Mouse (Mus musculus) embryonic facial prominence, embryonic 14.5 days (tissue): ENCODE measurements at regions not wholly inside any gene's neighbourhood (a gene's known extent, or its start where the extent isn't known, plus 50 kb on each side); places are given as distances from the start of the nearest gene placed in this dataset.

Experiments used
- ATAC-seq: fragments of 200-750 bp; cut with Nextera tagmentation; 2 replicates; pipeline ENCODE4 v1.8.0; 2017; ENCODE audit warnings: low read depth, moderate number of reproducible peaks, moderate TSS enrichment
- DNase-seq: peaks from one replicate; pipeline ENCODE4 v3.0.0-alpha.2; 2015; ENCODE audit warnings: low spot score
- H3K27ac ChIP-seq: fragments of 300-500 bp; sonication (generic); replicated peaks from 2 replicates; pipeline ENCODE4 v1.5.1; 2014; ENCODE audit warnings: low read depth, mild to moderate bottlenecking, low read length, moderate library complexity
- H3K27me3 ChIP-seq: fragments of 300-500 bp; sonication (generic); replicated peaks from 2 replicates; pipeline ENCODE4 v1.6.1; 2014; ENCODE audit warnings: low read length; ENCODE audit not compliant: control insufficient read depth, insufficient read depth
- H3K36me3 ChIP-seq: fragments of 300-500 bp; sonication (generic); 2 replicates; pipeline ENCODE4 v1.6.1; 2014; ENCODE audit warnings: low read length, mixed read lengths; ENCODE audit not compliant: control insufficient read depth, insufficient read depth
- H3K4me1 ChIP-seq: fragments of 300-500 bp; sonication (generic); 2 replicates; pipeline ENCODE4 v1.6.1; 2014; ENCODE audit warnings: antibody characterized with exemption, low read length; ENCODE audit not compliant: control insufficient read depth, insufficient read depth
- H3K4me2 ChIP-seq: fragments of 300-500 bp; sonication (generic); 2 replicates; pipeline ENCODE4 v1.6.1; 2014; ENCODE audit warnings: low read depth, mild to moderate bottlenecking, low read length, moderate library complexity, mixed read lengths
- H3K4me3 ChIP-seq: fragments of 300-500 bp; sonication (generic); 2 replicates; pipeline ENCODE4 v1.5.1; 2014; ENCODE audit warnings: low read depth, mild to moderate bottlenecking, low read length
- H3K9ac ChIP-seq: fragments of 300-500 bp; sonication (generic); 2 replicates; pipeline ENCODE4 v1.6.1; 2014; ENCODE audit warnings: low read depth, mild to moderate bottlenecking, low read length, moderate library complexity, mixed read lengths
- H3K9me3 ChIP-seq: fragments of 300-500 bp; sonication (generic); 2 replicates; pipeline ENCODE4 v1.6.1; 2016; ENCODE audit warnings: low read length; ENCODE audit not compliant: control insufficient read depth
- WGBS: fragments of 180-500 bp; shearing (Covaris S2); extraction: QIAGEN DNeasy Blood & Tissue Kit; methylation state at CpG from one replicate; pipeline ENCODE4 v1.1.7; 2014; 5-methylcytosine and 5-hydroxymethylcytosine counted together

GRCm38 (mm10) chr15:25546185-25546584 lies 76.1 kb upstream of the Myo10 start:
- Histone ChIP-seq H3K4me3 (no peak overlapping the region), H3K4me2 (no peak overlapping the region), H3K27me3 (no peaks in the 10 kb centered on the region), H3K36me3 (no peaks in the 10 kb centered on the region), H3K4me1 (no peaks in the 10 kb centered on the region), H3K9me3 (no peaks in the 10 kb centered on the region), H3K27ac (no peak overlapping the region), H3K9ac (no peak overlapping the region)
- DNase-seq (peak; percentile 41), ATAC-seq (no peak)
- 22% methylated on average over 4 of the region's 4 CpGs for WGBS

DNA sequence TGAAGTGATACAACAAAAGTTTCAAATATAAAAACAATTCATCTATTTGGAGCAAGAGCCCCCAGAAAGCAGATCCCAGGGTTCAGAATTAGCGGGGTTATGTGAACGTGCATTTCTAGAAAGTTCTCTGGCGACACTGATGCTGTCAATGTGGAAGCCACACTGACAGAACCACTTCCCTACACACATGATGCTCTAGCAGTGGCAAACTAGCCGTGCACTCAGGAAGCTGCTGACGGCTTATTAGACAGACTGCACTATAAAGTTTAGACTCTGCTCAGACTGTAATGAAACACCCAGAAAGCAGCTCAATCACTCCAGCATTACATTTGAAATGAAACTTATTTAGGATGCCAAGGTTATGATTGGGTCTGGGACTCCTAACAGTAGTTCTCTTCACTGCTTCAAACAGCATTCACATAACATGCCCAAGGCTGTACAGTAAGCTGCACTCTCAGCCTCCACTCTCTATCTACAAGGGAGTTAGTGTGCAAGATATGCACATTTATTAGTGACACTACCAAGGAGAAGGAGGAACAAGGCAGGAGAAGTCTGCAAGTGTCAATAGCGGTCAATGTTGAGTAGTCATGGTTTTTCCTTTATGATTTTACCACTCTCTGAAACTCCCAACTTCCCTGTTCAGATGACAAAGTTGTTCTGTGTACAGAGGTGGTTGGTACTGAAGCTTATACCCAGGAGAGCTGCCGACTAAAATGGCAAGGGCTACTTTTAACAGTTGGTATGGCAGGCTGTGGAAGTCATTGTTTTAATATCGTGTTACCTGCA lies 71.9 kb upstream of the Myo10 start:
- DNase-seq = no peak
- Histone ChIP-seq H3K9me3 (no peaks in the 10 kb centered on the region), H3K4me1 (no peaks in the 10 kb centered on the region), H3K4me3 (no peak overlapping the region), H3K27me3 (no peaks in the 10 kb centered on the region), H3K4me2 (no peak overlapping the region), H3K36me3 (no peaks in the 10 kb centered on the region), H3K27ac (no peak overlapping the region), H3K9ac (no peak overlapping the region)
- WGBS = 81% methylated on average over 8 of the region's 8 CpGs
- no peak for ATAC-seq

GRCm38 (mm10) chr15:25554945-25555344 lies 67.4 kb upstream of the Myo10 start:
- H3K9me3 ChIP-seq = no peaks in the 10 kb centered on the region
- no peak for ATAC-seq
- H3K27ac ChIP-seq = no peak overlapping the region
- no peak for DNase-seq
- H3K36me3 ChIP-seq = no peaks in the 10 kb centered on the region
- H3K4me1 ChIP-seq = no peaks in the 10 kb centered on the region
- WGBS = 80% methylated on average over 10 of the region's 10 CpGs
- no peak overlapping the region for H3K9ac ChIP-seq
- no peaks in the 10 kb centered on the region for H3K27me3 ChIP-seq
- no peak overlapping the region for H3K4me2 ChIP-seq
- H3K4me3 ChIP-seq = no peak overlapping the region

GRCm38 (mm10) chr15:25555852-25556251 lies 66.5 kb upstream of the Myo10 start:
- Histone ChIP-seq H3K4me2 (no peak overlapping the region), H3K4me1 (no peaks in the 10 kb centered on the region), H3K27ac (no peak overlapping the region), H3K4me3 (no peak overlapping the region), H3K9me3 (no peaks in the 10 kb centered on the region), H3K27me3 (no peaks in the 10 kb centered on the region), H3K36me3 (no peaks in the 10 kb centered on the region), H3K9ac (no peak overlapping the region)
- no peak for DNase-seq
- no peak for ATAC-seq
- WGBS = 28% methylated on average over 2 of the region's 2 CpGs

GRCm38 (mm10) chr15:25557566-25557965 lies 64.8 kb upstream of the Myo10 start:
- Histone ChIP-seq H3K4me2 (no peak overlapping the region), H3K27me3 (no peaks in the 10 kb centered on the region), H3K27ac (no peak overlapping the region), H3K4me1 (no peaks in the 10 kb centered on the region), H3K36me3 (no peaks in the 10 kb centered on the region), H3K9me3 (no peaks in the 10 kb centered on the region), H3K9ac (no peak overlapping the region), H3K4me3 (no peak overlapping the region)
- no peak for ATAC-seq
- WGBS = 75% methylated on average over 8 of the region's 8 CpGs
- no peak for DNase-seq

- H3K36me3 ChIP-seq = no peaks in the 10 kb centered on the region
- no peak overlapping the region for H3K27ac ChIP-seq
- ATAC-seq (no peak), DNase-seq (no peak)
- H3K9ac ChIP-seq = no peak overlapping the region
- no peak overlapping the region for H3K4me3 ChIP-seq
- no peaks in the 10 kb centered on the region for H3K4me1 ChIP-seq
- no peaks in the 10 kb centered on the region for H3K27me3 ChIP-seq
- WGBS = 67% methylated on average over 6 of the region's 7 CpGs
- no peak overlapping the region for H3K4me2 ChIP-seq
- no peaks in the 10 kb centered on the region for H3K9me3 ChIP-seq
Measured at GRCm38 (mm10) chr15:25558240-25558639, 64.1 kb upstream of the Myo10 start.

- Histone ChIP-seq H3K9ac (no peak overlapping the region), H3K27me3 (no peaks in the 10 kb centered on the region), H3K4me2 (no peak overlapping the region), H3K27ac (no peak overlapping the region), H3K9me3 (no peaks in the 10 kb centered on the region), H3K36me3 (no peaks in the 10 kb centered on the region), H3K4me1 (no peaks in the 10 kb centered on the region), H3K4me3 (no peak overlapping the region)
- WGBS = 83% methylated on average over 7 of the region's 7 CpGs
- no peak for DNase-seq
- no peak for ATAC-seq
Measured at GRCm38 (mm10) chr15:25563641-25564040, 58.7 kb upstream of the Myo10 start.

- DNase-seq (no peak), ATAC-seq (no peak)
- no peaks in the 10 kb centered on the region for H3K9me3 ChIP-seq
- no peaks in the 10 kb centered on the region for H3K4me1 ChIP-seq
- no peak overlapping the region for H3K4me3 ChIP-seq
- no peak overlapping the region for H3K9ac ChIP-seq
- H3K27me3 ChIP-seq = no peaks in the 10 kb centered on the region
- H3K27ac ChIP-seq = no peak overlapping the region
- H3K36me3 ChIP-seq = no peaks in the 10 kb centered on the region
- no peak overlapping the region for H3K4me2 ChIP-seq
- 54% methylated on average over 6 of the region's 6 CpGs for WGBS
Measured at GRCm38 (mm10) chr15:25572495-25572894, 49.8 kb upstream of the Myo10 start.
